Mouse (Mus musculus) testis, adult 2 months (tissue): ENCODE measurements around the gene Dus2. TPM values are rescaled to one million over a fixed set of nuclear protein-coding genes. Genes with fewer than 3 reads are reported as not detected.

Experiments
- H3K27ac ChIP-seq: fragments of 200-500 bp; 2 replicates; pipeline ENCODE4 v1.5.1; 2012; ENCODE audit warnings: low read depth, low read length; ENCODE audit not compliant: control insufficient read depth, insufficient read depth
- H3K27me3 ChIP-seq: fragments of 200-500 bp; 2 replicates; pipeline ENCODE4 v1.6.1; 2012; ENCODE audit warnings: mild to moderate bottlenecking, low read length, moderate library complexity; ENCODE audit not compliant: control insufficient read depth, insufficient read depth
- H3K36me3 ChIP-seq: fragments of 200-500 bp; 2 replicates; pipeline ENCODE4 v1.6.1; 2012; ENCODE audit warnings: mild to moderate bottlenecking, low read length; ENCODE audit not compliant: control insufficient read depth, insufficient read depth
- H3K4me1 ChIP-seq: fragments of 200-500 bp; 2 replicates; pipeline ENCODE4 v1.6.1; 2012; ENCODE audit warnings: low read length; ENCODE audit not compliant: control insufficient read depth, insufficient read depth
- H3K4me3 ChIP-seq: fragments of 200-500 bp; 2 replicates; pipeline ENCODE4 v1.5.1; 2012; ENCODE audit warnings: low read depth, mild to moderate bottlenecking, low read length, moderate library complexity, mixed read lengths; ENCODE audit not compliant: control insufficient read depth
- CTCF ChIP-seq: fragments of 200-500 bp; IDR thresholded peaks from 2 replicates; pipeline ENCODE4 v1.5.1; 2012; ENCODE audit warnings: low read depth, mild to moderate bottlenecking, inconsistent platforms, low read length, moderate library complexity; ENCODE audit not compliant: control insufficient read depth, insufficient read depth, insufficient replicate concordance
- POLR2A ChIP-seq: fragments of 200-500 bp; IDR thresholded peaks from 2 replicates; pipeline ENCODE4 v1.6.1; 2012; ENCODE audit warnings: low read depth, mild to moderate bottlenecking, inconsistent platforms, low read length, moderate library complexity; ENCODE audit not compliant: control insufficient read depth
- polyA plus RNA-seq: library from polyadenylated mRNA; depleted of rRNA; stranded (reverse); fragments of >200 nt; gene quantifications from 2 replicates; pipeline ENCODE4 v1.2.3, GENCODE M21; 2012; rRNA removed

Gene Dus2
- polyA plus RNA-seq: 11.4 and 12.8 TPM in 2 replicates

DNA sequence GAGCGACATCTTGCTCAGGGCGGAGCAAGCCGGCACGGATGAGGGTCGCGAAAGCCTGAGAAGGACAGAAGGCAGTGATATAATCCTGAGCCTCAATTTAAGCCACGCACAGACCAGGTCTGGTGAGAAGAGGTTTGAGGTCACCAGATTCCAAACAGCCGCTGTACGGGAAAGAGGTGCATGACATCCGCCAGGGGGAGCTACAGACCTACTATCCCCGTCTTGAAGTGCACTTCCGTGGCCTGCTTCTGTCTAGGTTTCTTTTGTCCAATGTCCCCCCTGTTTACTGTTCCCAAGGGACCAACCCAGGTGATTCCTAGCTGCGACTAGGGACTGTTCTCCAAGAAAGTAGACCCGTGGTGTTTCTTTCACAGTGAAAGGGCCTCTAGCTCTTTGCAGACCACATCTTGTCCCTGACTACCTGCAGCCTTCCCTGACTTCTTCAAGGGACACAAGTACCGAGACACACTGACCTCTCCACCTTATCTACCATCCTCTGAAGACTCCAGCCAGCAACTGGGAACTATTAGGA lies at the start of gene Dus2:
Dus2 (plus strand) TSS at position 482 of the 532 bp plus-strand sequence.
- no peaks in the 10 kb centered on the region for H3K36me3 ChIP-seq
- no peak for TF ChIP-seq POLR2A
- TF ChIP-seq CTCF: peak; percentile 86; the same call in 1 of the 2 replicates
- H3K27ac ChIP-seq: no peak within 1 kb of the TSS
- H3K4me1 ChIP-seq: peaks cover 12% of the 10 kb centered on the region
- no peaks in the 10 kb centered on the region for H3K27me3 ChIP-seq
- peak within 1 kb of the TSS; percentile 69 for H3K4me3 ChIP-seq

DNA sequence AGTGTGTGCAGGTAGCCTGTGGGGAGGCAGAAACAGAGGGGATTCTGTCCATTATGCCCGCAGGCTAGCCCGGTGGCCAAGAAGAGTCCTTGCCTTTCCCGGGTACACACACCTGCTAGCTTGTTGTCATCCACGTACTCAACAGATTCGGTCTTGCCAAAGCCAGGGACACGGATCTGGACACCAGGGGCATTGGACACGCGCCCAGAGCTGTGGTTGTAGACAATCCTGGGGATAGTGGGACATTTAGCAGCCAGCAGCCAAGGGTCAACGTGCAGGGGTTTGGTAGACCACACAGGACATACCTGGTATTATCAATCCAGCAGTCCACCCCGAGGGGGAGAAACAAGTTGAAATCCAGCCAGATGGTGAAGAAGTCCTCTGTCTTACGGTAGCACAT lies 49.1 kb upstream of the Dus2 start:
- H3K27ac ChIP-seq: no peak overlapping the region
- no peaks in the 10 kb centered on the region for H3K36me3 ChIP-seq
- H3K27me3 ChIP-seq: no peaks in the 10 kb centered on the region
- TF ChIP-seq CTCF (no peak), POLR2A (no peak)
- H3K4me1 ChIP-seq: peaks cover 10% of the 10 kb centered on the region
- H3K4me3 ChIP-seq: no peak overlapping the region

DNA sequence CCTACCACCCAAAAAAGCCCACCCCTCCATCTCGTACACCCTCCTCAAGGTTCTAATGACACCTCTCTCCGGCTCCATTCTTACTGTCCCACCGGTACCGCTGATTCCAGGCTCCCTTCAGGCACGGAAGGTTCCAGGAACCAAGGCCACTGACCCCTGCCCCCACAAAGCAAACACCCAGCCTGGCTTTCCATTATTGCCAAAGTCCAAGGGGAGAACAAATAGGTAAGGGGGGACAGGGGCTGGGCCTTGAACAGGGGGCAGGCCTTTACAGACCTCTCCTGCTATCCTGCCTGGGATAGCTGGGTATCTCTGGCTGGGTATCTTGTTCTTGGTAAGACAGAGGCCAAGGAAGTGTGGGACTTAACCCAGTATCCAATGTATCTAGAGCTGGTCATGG lies 48.6 kb upstream of the Dus2 start:
- H3K36me3 ChIP-seq: no peaks in the 10 kb centered on the region
- H3K4me1 ChIP-seq: peaks cover 5% of the 10 kb centered on the region
- H3K27me3 ChIP-seq: no peaks in the 10 kb centered on the region
- H3K4me3 ChIP-seq: no peak overlapping the region
- H3K27ac ChIP-seq: no peak overlapping the region
- TF ChIP-seq POLR2A (no peak), CTCF (no peak)

DNA sequence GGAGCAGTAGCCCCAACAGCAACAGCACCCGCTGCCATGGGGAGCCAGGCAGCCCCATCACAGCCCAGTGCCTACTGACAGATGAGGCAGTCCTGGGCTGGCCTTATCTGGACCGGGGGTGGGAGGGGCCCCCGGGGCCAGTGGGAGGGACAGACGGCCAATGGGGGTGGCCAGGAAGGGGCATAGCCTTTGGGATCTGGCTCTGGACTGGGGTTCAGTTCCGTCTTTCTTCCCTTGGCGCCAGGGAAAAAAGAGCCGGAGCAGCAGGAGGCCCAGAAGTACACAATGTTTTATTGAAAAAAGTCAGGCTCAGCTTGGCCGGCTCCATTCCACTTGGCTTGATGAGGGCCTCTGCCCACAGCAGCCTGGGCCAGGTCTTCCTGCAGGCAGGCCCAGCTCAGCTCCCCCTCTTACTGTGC lies 47.8 kb upstream of the Dus2 start, which contains the start of gene Lcat:
Lcat (minus strand) TSS at position 62 of the 419 bp plus-strand sequence.
- TF ChIP-seq CTCF: no peak
- TF ChIP-seq POLR2A: no peak
- no peak within 1 kb of the TSS for H3K4me3 ChIP-seq
- peaks cover 2% of the 10 kb centered on the region; the same call in 1 of the 2 replicates for H3K4me1 ChIP-seq
- no peak within 1 kb of the TSS for H3K27ac ChIP-seq
- no peaks in the 10 kb centered on the region for H3K27me3 ChIP-seq
- H3K36me3 ChIP-seq: no peaks in the 10 kb centered on the region

DNA sequence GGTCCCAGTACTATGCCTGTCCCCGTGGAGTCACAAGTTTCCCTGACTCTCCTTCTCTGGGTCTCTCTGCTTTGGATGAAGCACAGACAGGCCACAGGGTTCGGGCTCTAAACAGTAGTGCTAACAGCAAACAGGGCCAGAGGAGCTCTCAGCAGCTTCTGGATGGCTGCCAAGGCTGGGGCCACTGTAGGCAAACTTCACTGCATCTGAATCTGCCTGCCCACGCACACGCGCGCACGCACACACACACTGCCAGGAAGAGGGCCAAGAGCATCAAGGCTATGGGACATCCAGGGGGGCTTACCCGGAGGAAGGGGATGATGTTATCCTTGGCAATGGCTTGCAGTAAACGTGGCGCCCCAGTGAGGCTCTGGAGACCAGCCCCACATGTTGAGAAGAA lies 41.8 kb upstream of the Dus2 start:
- no peaks in the 10 kb centered on the region for H3K36me3 ChIP-seq
- no peak overlapping the region for H3K4me3 ChIP-seq
- H3K27ac ChIP-seq: no peak overlapping the region
- H3K4me1 ChIP-seq: no peaks in the 10 kb centered on the region
- no peaks in the 10 kb centered on the region for H3K27me3 ChIP-seq
- TF ChIP-seq CTCF (no peak), POLR2A (no peak)

DNA sequence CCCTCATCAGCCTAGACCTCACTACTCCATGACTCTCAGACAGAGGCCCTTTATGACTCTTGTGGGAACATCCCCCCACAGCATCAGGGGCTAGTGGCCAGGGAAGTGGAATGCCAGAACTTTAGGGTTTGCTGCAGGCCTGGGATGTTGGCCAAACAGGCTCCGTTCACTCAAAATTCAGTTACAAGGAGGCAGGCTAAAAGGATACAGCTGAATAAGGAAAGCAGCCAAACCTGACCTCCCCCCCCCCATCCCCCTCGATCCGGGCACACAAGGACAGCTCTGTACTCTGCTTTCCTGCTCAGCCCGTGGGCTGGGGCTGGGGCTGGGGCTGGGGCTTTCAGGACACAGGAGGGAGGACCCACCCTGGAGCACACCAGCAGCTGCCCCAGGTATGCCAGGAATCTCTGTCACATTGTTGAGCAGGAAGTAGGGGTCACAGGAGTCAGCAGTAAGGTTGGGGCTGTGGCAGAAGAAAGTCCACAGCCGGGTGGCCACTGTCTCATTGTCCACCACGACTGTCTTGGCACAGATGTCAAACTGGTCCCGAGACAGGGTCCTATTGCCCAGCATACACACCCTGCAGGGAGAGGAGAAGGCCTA lies 40.0 kb upstream of the Dus2 start:
- Histone ChIP-seq H3K27me3 (no peaks in the 10 kb centered on the region), H3K36me3 (no peaks in the 10 kb centered on the region), H3K4me1 (no peaks in the 10 kb centered on the region), H3K27ac (no peak overlapping the region), H3K4me3 (no peak overlapping the region)
- no peak for TF ChIP-seq CTCF
- TF ChIP-seq POLR2A: no peak

DNA sequence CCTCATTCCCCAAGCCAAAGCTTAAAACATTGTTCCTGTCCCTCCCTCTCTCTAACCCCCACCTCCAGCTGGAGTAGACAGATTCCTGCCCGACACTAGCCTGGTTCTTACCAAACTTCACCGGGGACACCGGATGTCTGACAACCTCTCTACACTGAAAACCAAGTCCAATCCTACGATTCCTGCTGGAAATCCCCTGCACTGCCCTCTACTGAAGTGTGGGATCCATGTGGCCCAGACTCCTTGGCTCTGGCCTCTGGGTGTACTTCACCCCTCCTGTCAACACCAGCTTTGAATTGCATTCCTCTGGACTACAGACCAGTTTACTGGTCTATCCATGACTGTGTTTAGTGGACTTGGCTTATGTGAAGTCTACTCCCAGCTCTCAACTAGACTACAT lies 34.6 kb upstream of the Dus2 start:
- Histone ChIP-seq H3K27me3 (no peaks in the 10 kb centered on the region), H3K4me1 (0 out of 2 replicates have a peak, but pooled peaks cover 1% of the 10 kb centered on the region), H3K4me3 (no peak overlapping the region), H3K36me3 (no peaks in the 10 kb centered on the region), H3K27ac (no peak overlapping the region)
- TF ChIP-seq POLR2A (no peak), CTCF (no peak)
